ENCODE assay signal across 9 mouse cellular contexts in the genomic region with DNA sequence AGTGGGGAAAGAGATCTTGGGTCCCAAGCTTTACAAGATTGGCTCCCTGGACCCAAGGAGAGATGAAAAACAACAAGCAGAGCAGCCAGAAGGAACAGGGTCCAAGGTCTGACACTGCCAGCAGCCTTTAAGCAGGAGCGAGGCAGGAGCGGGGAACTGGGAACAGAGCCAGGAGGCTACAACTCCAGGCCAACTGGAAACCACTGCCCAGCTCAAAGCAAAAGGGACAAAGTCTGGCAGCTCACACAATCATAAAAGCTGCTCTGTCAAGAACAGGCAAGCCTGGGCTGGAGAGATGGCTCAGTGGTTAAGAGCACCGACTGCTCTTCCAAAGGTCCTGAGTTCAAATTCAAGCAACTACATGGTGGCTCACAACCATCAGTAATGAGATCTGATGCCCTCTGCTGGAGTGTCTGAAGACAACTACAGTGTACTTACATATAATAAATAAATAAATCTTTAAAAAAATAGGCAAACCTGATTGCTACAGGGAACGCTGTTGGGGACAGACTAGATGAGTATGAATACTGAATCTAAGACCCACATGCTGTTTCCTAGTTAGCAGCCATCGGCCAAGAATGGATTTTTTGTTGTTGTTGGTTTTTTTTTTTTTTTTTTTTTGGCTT. TPM values are rescaled to one million over a fixed set of nuclear protein-coding genes. Genes with fewer than 3 reads are reported as not detected.
DNase-seq lines count a peak whose midpoint lies in the region; ATAC-seq and TF ChIP-seq lines count a peak whose summit lies in the region.
"Had no signal": no experiment of that assay in that cellular context is flagged by ENCODE, and none has a peak within 500 bp of the region (broad histone marks: within the 10 kb centered on the region; RNA-seq: fewer than 3 reads in every experiment).

No protein-coding gene starts in this region.

- no peaks in the 10 kb centered on the region for H3K27me3 ChIP-seq in heart, postnatal 0 days (ENCODE audit: control insufficient read depth, insufficient read depth, low read length)
- H3K27me3 ChIP-seq: megakaryocyte, embryonic 14.5 days had no signal

- H3K4me2 ChIP-seq in heart, postnatal 0 days (ENCODE audit: low read depth, low read length), result no peak overlapping the region

- H3K4me3 ChIP-seq in lung, adult 2 months (replicated peaks; ENCODE audit: extremely low read depth, low read depth, low read length), result no peak overlapping the region
- no peak overlapping the region for H3K4me3 ChIP-seq in heart, postnatal 0 days (ENCODE audit: low read depth, low read length)
- H3K4me3 ChIP-seq: megakaryocyte, embryonic 14.5 days had no signal

- peak; percentile 44 for ATAC-seq in heart, postnatal 0 days (ENCODE audit: insufficient read depth, low read depth)

- no peak overlapping the region for H3K9ac ChIP-seq in heart, postnatal 0 days (replicated peaks; ENCODE audit: low read depth, low read length)

- peak; percentile 46 to 59 for DNase-seq in lung, adult 18-20 months
- DNase-seq in lung, adult 2 months, result no peak
- peak; percentile 93 to 95 for DNase-seq in cerebellum, postnatal 10 days
- peak; percentile 23 for DNase-seq in heart, postnatal 0 days (ENCODE audit: low spot score)
- peak; percentile 74 to 81 for DNase-seq in layer of hippocampus, postnatal 10 days (ENCODE audit: low spot score in 2 of 2)
- DNase-seq in lung, postnatal 4 days, result peak; percentile 60 to 77
- DNase-seq in c-Kit-positive CD71-positive TER-119-positive erythroid progenitor cells, embryonic 14.5 days (ENCODE audit: low spot score), result no peak
- DNase-seq in spleen, adult 12 weeks (ENCODE audit: low spot score), result no peak

- no peaks in the 10 kb centered on the region for H3K36me3 ChIP-seq in heart, postnatal 0 days (replicated peaks; ENCODE audit: control insufficient read depth, insufficient read depth, low read length)

- H3K27ac ChIP-seq in heart, postnatal 0 days (ENCODE audit: low read depth), result no peak overlapping the region

- TF ChIP-seq EP300 in heart, postnatal 0 days (IDR thresholded peaks at IDR 0.05; ENCODE audit: low read depth), result no peak

- no peak for TF ChIP-seq CTCF in lung, adult 2 months (IDR thresholded peaks at IDR 0.05; ENCODE audit: insufficient read depth, low read length)
- no peak for TF ChIP-seq CTCF in heart, postnatal 0 days (IDR thresholded peaks at IDR 0.05; ENCODE audit: low read depth)

- H3K9me3 ChIP-seq in heart, postnatal 0 days (replicated peaks; ENCODE audit: control insufficient read depth, low read length), result no peaks in the 10 kb centered on the region

- H3K4me1 ChIP-seq in lung, adult 2 months (ENCODE audit: control insufficient read depth, insufficient read depth, low read length), result no peaks in the 10 kb centered on the region
- H3K4me1 ChIP-seq in heart, postnatal 0 days (ENCODE audit: control insufficient read depth, insufficient read depth), result no peaks in the 10 kb centered on the region
- H3K4me1 ChIP-seq: megakaryocyte, embryonic 14.5 days had no signal

- 45% methylated on average over 5 of the region's 5 CpGs for WGBS in lung, adult 2 months
- 49% methylated on average over 5 of the region's 5 CpGs for WGBS in heart, postnatal 0 days

- TF ChIP-seq POLR2A in lung, adult 2 months (IDR thresholded peaks at IDR 0.05; ENCODE audit: borderline replicate concordance, extremely low read depth, low read depth, low read length), result no peak

RNA-seq across cellular contexts. Expression of gene Rbm14, which starts 9.4 kb away (rescaled TPM):
- 42.4 and 52.1 TPM in 2 replicates for polyA plus RNA-seq in lung, adult 2 months (2012; rRNA removed)
- 25.3 and 28.1 TPM in 2 replicates for total RNA-seq in heart, postnatal 0 days (2014; rRNA removed; ENCODE audit: low replicate concordance)
- 21.2 and 24.9 TPM in 2 replicates for polyA plus RNA-seq in heart, postnatal 0 days (2015; fragmentation: Nextera tagmentation; extraction: Ambion mirVana)
- 10 to 100 TPM; 41.2 to 49.4 TPM for total RNA-seq in layer of hippocampus, postnatal 10 days (2021)

RNA-seq across cellular contexts. Expression of gene Gm21992, which starts 9.4 kb away (rescaled TPM):
- polyA plus RNA-seq in lung, adult 2 months (2012; rRNA removed), result 7.6 and 13.5 TPM in 2 replicates
- total RNA-seq in heart, postnatal 0 days (2014; rRNA removed; ENCODE audit: low replicate concordance), result 3.7 and 12.4 TPM in 2 replicates
- polyA plus RNA-seq in heart, postnatal 0 days (2015; fragmentation: Nextera tagmentation; extraction: Ambion mirVana), result 17.6 and 21.6 TPM in 2 replicates
- total RNA-seq in layer of hippocampus, postnatal 10 days (2021), result 10 to 100 TPM; 20.7 to 22.3 TPM

RNA-seq across cellular contexts. Expression of gene Ccs, which starts 18.3 kb away (rescaled TPM):
- polyA plus RNA-seq in lung, adult 2 months (2012; rRNA removed), result 32.5 and 44.7 TPM in 2 replicates
- total RNA-seq in heart, postnatal 0 days (2014; rRNA removed; ENCODE audit: low replicate concordance), result 23.2 and 58.6 TPM in 2 replicates
- polyA plus RNA-seq in heart, postnatal 0 days (2015; fragmentation: Nextera tagmentation; extraction: Ambion mirVana), result 41.8 and 42.1 TPM in 2 replicates
- total RNA-seq in layer of hippocampus, postnatal 10 days (2021), result 10 to 100 TPM; 39.4 to 47.5 TPM

RNA-seq across cellular contexts. Expression of gene Ccdc87, which starts 18.4 kb away (rescaled TPM):
- 0.33 and 0.46 TPM in 2 replicates for polyA plus RNA-seq in lung, adult 2 months (2012; rRNA removed)
- total RNA-seq in heart, postnatal 0 days (2014; rRNA removed; ENCODE audit: low replicate concordance), result not detected in 2 replicates
- polyA plus RNA-seq in heart, postnatal 0 days (2015; fragmentation: Nextera tagmentation; extraction: Ambion mirVana), result 0.08 and 0.10 TPM in 2 replicates
- 1 to 10 TPM; 1.9 to 2.6 TPM for total RNA-seq in layer of hippocampus, postnatal 10 days (2021)

RNA-seq across cellular contexts. Expression of gene Rbm4, which starts 27.1 kb away (rescaled TPM):
- 28.6 and 36.1 TPM in 2 replicates for polyA plus RNA-seq in lung, adult 2 months (2012; rRNA removed)
- total RNA-seq in heart, postnatal 0 days (2014; rRNA removed; ENCODE audit: low replicate concordance), result 63.4 and 75.1 TPM in 2 replicates
- 40.8 and 43.9 TPM in 2 replicates for polyA plus RNA-seq in heart, postnatal 0 days (2015; fragmentation: Nextera tagmentation; extraction: Ambion mirVana)
- total RNA-seq in layer of hippocampus, postnatal 10 days (2021), result 10 to 100 TPM; 68.7 to 71.1 TPM

Comparison
In these comparisons a context has a peak if more than half of its experiments do, and no peak if none do; other contexts are left out.
1. DNase-seq: peak in lung, adult 18-20 months (2 of 2), cerebellum, postnatal 10 days (2 of 2), heart, postnatal 0 days (single experiment), layer of hippocampus, postnatal 10 days (2 of 2) and lung, postnatal 4 days (2 of 2); none in lung, adult 2 months (single experiment), c-Kit-positive CD71-positive TER-119-positive erythroid progenitor cells, embryonic 14.5 days (single experiment) and spleen, adult 12 weeks (single experiment).